Mouse (Mus musculus) thymus, postnatal 0 days (tissue): ENCODE data around the gene Nuak2. TPM values are rescaled to one million over a fixed set of nuclear protein-coding genes. Genes with fewer than 3 reads are reported as not detected.

Experiments
- DNase-seq: peaks from one replicate; pipeline ENCODE4 v3.0.0-alpha.2; 2015; ENCODE audit warnings: low spot score
- polyA plus RNA-seq: library from polyadenylated mRNA; unstranded; fragments of >200 nt; fragmentation: Nextera tagmentation; extraction: Ambion mirVana; gene quantifications from 2 replicates; pipeline ENCODE4 v1.2.1, GENCODE M21; 2015

Nuak2 gene
- polyA plus RNA-seq, 1 experiment from 2014 or later, result 1.7 TPM

- DNase-seq, result no peak
These were observed 7.0 kb downstream of the Nuak2 start for GRCm38 (mm10) chr1:132322711-132323542.

DNA sequence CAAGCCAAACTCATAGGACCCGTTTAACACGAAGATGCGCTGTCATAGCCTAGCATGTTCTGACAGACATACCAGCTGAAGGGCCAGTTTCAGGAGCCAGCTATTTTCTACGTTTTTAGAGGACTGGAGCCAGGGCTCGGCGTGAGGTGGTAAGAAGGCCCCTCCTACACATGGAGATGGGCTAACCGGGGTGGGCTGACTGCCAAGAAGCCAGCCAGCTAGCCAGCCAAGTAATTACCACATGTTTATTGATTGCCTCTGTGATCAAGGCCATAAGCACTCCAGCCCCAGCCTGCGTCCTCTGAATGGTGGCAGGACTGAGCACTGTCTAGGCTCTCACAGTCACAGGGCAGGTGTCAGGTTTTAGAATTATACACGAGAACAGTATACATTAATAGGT, 10.9 kb downstream of the Nuak2 start:
- no peak for DNase-seq

- DNase-seq, result no peak
These were observed 11.6 kb downstream of the Nuak2 start for GRCm38 (mm10) chr1:132327477-132327876.

DNA sequence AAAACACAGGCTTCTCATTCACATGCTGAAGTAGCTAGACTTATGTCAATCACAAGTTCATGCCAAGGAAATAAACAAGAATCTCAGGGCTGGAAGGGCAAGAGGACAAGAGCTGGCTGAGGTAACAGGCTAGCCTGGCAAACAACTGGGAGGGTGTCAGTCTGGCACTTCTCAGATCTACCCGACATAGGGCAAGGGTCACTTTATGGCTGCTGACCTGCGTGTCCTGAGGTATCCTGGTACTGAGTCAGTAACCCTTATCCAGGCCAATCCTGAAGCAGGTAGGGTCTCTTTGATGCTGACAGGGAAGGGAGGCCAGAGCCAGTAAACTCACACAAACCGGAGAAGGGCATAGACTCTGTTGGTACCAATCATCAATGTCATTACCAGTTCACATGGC, 12.6 kb downstream of the Nuak2 start:
- DNase-seq, result no peak

GRCm38 (mm10) chr1:132329656-132330055, 13.7 kb downstream of the Nuak2 start:
- DNase-seq, result no peak

- no peak for DNase-seq
These were observed 14.5 kb downstream of the Nuak2 start for GRCm38 (mm10) chr1:132330397-132330796.

DNA sequence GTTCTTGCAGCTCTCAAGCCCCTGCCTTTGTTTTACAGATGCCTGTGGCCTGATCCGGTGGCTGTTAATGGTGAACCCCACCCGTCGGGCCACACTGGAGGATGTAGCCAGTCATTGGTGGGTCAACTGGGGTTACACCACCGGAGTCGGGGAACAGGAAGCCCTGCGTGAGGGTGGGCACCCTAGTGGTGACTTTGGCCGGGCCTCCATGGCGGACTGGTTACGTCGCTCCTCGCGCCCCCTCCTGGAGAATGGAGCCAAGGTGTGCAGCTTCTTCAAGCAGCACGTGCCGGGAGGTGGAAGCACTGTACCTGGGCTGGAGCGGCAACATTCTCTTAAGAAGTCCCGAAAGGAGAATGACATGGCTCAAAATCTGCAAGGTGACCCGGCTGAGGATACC, 15.4 kb downstream of the Nuak2 start:
- DNase-seq, result no peak

- DNase-seq, result no peak
These were observed 17.3 kb downstream of the Nuak2 start for GRCm38 (mm10) chr1:132333201-132333600.

- DNase-seq, result no peak
These were observed 17.8 kb downstream of the Nuak2 start for GRCm38 (mm10) chr1:132333675-132334141.

- DNase-seq, result no peak
These were observed 18.4 kb downstream of the Nuak2 start for GRCm38 (mm10) chr1:132334178-132334801.

DNA sequence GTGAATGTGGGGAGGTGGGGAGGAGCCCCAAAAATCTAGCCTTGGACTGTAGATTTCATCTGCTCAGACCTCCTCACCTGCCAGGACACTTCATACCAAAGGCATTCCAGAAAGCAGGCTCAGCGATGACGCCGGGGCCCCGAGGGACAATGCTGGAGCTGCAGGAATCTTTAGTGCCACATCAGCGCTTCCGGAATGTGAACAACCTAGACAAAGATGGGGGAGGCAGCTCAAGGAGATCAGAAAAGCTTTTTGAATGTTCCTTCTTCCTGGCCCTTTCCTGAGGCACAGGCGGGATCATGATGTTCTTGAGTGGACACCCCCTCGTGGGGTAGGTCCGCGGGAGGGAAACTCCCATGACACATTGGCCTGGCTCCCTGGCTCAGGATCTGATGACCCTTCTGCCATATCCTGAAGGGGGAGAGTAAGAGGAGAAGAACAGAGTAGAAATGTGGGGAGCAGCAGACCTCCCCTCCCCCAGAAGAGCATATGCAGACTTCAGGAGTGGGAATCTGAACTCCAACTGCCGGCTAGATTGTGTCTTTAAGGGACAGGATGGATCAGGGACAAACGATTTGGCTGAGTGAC, 19.5 kb downstream of the Nuak2 start:
- DNase-seq, result no peak

DNA sequence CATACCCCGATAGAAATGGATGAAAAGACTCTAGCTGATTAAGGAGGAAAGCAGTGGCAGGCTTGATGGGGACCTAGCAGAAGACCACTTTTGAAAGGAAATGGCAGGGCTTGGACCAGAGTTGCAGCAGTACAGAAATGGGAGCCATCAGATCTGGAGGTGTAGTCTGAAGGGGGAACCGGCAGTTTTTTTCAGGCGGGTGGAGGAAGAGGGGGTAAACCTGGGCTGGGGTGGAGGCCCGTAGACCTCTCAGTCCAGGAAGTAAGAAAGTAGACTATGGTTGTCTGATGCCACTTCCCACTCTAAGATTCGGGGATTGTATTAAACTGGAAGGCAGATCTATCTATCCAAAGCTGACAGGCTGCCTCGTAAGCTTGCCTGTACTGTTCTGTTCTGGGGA, 21.0 kb downstream of the Nuak2 start:
- peak; percentile 39 for DNase-seq

DNA sequence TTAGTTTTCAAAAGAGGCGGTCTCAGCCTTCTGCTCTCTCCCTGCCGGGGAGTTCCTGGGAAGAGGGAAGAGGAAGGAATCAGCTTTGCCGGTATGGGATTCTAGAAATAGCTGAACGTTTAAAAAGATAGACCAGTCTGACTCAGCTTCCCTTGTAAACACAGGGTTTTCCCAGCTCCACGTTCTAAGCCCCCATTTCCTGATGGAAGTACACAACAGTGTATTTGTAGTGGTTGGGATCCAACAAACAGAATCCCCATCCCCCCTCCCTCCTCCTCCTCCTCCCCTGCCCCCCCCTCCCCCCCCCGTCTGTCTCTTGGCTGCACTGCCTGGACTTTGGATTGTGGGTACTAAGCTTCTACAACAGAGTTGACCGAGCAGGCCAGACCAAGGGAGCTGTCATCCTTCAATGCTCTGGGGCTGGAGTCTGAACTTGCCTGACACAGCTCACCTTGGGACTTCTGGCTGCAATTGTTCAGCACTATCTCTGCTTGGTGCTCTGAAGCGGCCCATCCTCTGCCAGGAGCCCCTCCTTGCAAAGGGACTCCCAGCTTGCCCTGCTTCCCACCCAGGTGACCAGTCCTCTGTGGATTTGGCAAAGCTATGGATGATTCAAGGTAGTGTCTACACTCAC, 22.2 kb downstream of the Nuak2 start:
- DNase-seq, result no peak

DNA sequence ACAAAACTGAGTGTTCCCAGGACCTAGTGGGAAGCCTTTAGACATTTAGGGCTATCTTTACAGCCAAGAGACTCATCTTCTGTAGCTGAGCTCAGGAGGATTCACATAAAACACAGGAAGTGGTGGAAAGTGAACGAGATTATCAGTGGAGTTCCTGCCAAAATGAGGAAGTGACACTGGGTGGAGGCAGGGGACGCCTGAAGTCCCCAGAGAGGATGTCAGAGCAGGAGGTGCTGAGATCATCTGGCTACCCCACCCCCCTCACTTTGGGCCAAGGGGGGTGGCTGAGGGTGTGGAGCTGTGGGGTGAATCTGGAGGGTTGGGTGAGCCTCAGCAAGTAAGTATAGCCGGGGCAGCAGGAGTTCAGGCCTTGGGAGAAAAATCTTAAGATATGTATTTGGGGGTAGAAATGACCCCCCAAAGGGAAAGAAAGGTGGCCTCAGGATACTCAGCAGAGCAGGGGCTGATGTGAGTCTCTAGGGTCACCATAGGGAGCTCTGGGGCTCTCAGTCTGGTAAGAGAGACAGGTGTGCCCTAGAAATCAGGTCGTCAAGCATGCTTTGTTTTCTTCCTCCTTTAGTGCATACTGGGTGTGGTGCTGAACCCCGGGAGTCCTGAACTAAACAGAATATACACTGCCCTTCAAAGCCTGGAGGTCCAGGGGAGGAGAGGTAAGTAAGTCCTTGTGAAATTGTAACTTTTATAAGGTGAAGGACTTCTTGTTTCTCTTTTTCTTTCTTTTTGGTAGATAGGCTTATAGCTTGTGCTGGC, 26.0 kb downstream of the Nuak2 start:
- DNase-seq, result peak; percentile 79

- no peak for DNase-seq
These were observed 26.6 kb downstream of the Nuak2 start for GRCm38 (mm10) chr1:132342518-132342917.

- DNase-seq, result no peak
These were observed 27.3 kb downstream of the Nuak2 start for GRCm38 (mm10) chr1:132343191-132343590.

DNA sequence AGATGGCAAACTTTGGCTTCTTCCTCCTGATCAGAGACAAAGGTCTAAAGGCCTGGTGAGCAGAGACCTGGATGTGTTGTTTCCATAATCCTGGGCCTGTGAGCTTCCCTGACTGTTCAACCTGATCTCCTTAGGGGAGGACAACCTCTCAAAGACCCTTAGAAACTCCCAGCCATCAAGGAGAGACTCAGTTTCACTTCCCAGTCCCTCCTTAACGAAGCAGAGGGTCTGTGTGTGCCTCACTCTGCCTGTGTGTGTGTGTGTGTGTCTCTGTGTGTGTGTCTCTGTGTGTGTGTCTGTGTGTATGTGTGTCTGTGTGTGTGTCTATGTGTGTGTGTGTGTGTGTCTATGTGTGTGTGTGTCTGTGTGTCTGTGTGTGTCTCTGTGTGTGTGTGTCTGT, 27.7 kb downstream of the Nuak2 start:
- no peak for DNase-seq

DNA sequence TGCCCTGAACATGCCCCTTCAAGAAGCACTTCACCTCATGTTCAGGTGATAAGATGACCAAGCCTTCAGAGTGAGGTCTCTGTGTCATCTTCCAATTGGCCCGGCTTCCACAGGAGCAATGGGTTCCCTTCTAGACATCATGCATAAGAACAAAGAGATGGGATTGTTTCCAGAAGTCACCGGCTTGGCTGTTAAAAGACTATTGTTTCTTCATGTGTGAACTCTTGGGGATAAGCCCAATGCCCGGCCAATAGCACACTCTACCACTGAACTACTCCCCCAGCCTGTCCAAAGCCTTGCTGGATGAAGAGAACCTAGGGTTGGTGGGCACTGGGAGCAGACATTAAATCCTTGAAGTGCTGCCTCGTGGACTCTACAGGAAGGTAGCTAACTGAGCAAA, 29.6 kb downstream of the Nuak2 start:
- DNase-seq, result no peak

- no peak for DNase-seq
These were observed 30.4 kb downstream of the Nuak2 start for GRCm38 (mm10) chr1:132346134-132346851.

DNA sequence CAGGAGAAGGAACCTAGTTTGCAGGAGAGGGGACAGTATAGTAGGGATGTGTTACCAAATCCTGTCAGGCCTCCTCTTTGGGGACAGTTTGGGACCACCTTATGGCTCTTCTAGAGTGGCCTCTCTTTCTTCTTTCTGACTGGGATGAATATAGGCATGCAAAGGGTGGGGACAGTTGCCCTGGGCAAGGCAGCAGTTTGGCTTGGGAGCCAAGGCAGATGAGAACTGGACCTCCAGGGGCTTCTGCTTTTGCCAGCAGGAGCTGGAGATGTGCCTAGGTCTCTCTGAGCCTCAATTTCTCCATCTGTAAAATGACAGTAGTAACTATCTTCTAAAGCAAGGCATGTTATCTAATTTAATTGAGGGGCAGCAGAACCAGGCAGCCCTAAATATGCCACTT, 31.0 kb downstream of the Nuak2 start:
- DNase-seq, result no peak

DNA sequence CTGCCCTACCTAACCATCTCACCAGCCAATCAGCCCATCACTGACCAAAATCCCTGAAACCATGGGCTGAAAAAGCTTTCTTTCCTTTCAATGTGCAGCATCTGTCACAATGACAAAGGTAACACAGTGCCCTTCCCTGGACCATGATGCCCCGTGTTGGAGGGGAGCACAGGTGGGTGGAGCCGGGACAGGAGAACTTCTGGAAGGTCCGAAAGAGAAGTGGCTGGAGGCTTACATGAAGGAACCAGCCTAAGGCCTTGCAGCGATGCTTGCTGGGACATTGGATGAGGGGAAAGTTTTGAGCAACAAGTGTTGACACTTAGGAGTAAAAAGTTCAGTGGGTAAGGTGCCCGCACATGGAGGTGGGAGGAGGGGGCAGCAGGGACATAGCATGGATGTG, 32.5 kb downstream of the Nuak2 start:
- DNase-seq, result no peak
